Mouse (Mus musculus) stomach, adult 2 months (tissue): ENCODE data around the gene Atg7. TPM values are rescaled to one million over a fixed set of nuclear protein-coding genes. Genes with fewer than 3 reads are reported as not detected.

ENCODE experiments used
- polyA plus RNA-seq: library from polyadenylated mRNA; depleted of rRNA; stranded (reverse); fragments of >200 nt; gene quantifications from 2 replicates; pipeline ENCODE4 v1.2.3, GENCODE M21; 2012; rRNA removed

Gene Atg7
- polyA plus RNA-seq = 10.1 and 10.8 TPM in 2 replicates

DNA sequence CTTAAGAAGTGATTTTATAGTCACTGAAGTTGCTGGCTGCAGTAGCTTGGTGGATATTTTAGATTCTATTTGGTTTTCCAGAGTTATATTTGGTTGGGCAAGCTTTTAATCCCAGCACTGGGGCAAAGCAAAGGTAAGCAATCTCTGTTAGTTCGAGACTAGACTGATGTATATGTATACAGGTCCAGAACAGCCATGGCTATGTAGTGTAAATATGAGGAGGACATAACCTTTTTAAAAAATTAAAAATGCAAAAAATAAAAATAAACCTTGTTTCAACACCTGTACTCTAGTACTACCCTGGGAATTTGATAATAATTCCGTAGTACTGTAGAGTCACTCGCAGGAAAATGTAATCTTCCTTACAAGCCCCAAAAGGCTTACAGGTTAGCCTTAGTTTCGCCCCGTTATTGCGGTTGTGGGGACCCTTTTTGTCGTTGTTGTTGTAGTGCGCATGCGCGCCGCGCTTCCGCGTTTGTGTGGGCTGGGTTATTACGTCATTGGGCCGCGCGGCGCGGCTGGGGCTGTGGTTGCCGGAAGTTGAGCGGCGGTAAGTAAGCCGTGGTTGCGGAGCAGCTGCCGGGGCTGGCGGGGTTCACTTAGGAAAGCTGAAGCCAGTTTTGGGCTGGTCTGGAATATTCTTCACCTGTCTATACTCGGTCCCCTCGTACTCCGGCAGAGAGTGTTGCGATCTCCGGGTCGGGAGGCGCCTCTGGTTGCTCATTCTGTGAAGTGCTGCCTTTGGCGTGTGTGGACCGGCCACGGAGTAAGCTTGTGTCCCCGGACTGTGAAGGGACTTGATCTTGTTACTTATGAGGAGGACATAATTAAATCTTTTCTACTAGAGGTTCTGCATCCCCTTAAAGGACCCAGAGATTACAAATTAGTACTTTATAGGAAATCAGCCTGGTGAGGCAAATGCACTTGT, at the start of gene Atg7:
Gene Atg7, plus strand, starts transcription at position 497 of the 928 bp plus-strand sequence.

Other genes starting within 250 kb of the Atg7 start
- 0.20 and 0.29 TPM in 2 replicates for gene Hrh1, start 245.2 kb upstream of the Atg7 start, polyA plus RNA-seq